Mouse (Mus musculus) forebrain, embryonic 16.5 days (tissue): Measurements from ENCODE around the gene Slc7a15. TPM values are rescaled to one million over a fixed set of nuclear protein-coding genes. Genes with fewer than 3 reads are reported as not detected.
"Not testable (repeated sequence)": the region's sequence is repeated elsewhere in the genome, so short reads cannot be mapped to it uniquely, and the experiment has no call there.

Experiments used
- ATAC-seq: fragments of 200-750 bp; cut with Nextera tagmentation; 2 replicates; pipeline ENCODE4 v1.8.0; 2017; ENCODE audit warnings: mild to moderate bottlenecking, moderate library complexity
- H3K27ac ChIP-seq: fragments of 300-500 bp; sonication (generic); 2 replicates; pipeline ENCODE4 v1.5.1; 2014; ENCODE audit warnings: low read length, control low read depth
- H3K27me3 ChIP-seq: fragments of 300-500 bp; sonication (generic); replicated peaks from 2 replicates; pipeline ENCODE4 v1.6.1; 2014; ENCODE audit warnings: low read length; ENCODE audit not compliant: control insufficient read depth, insufficient read depth
- H3K36me3 ChIP-seq: fragments of 300-500 bp; sonication (generic); 2 replicates; pipeline ENCODE4 v1.6.1; 2014; ENCODE audit not compliant: control insufficient read depth, insufficient read depth
- H3K4me1 ChIP-seq: fragments of 300-500 bp; sonication (generic); replicated peaks from 2 replicates; pipeline ENCODE4 v1.6.1; 2014; ENCODE audit warnings: low read length; ENCODE audit not compliant: control insufficient read depth, insufficient read depth
- H3K4me2 ChIP-seq: fragments of 300-500 bp; sonication (generic); 2 replicates; pipeline ENCODE4 v1.6.1; 2014; ENCODE audit warnings: mild to moderate bottlenecking, low read length, control low read depth
- H3K4me3 ChIP-seq: fragments of 300-500 bp; sonication (generic); replicated peaks from 2 replicates; pipeline ENCODE4 v1.5.1; 2014; ENCODE audit warnings: mild to moderate bottlenecking, low read length, control low read depth
- H3K9ac ChIP-seq: fragments of 300-500 bp; sonication (generic); replicated peaks from 2 replicates; pipeline ENCODE4 v1.6.1; 2014; ENCODE audit warnings: low read depth, low read length, control low read depth
- H3K9me3 ChIP-seq: fragments of 300-500 bp; sonication (generic); 2 replicates; pipeline ENCODE4 v1.6.1; 2016; ENCODE audit warnings: low read length; ENCODE audit not compliant: control insufficient read depth
- WGBS: fragments of 180-500 bp; shearing (Covaris S2); extraction: QIAGEN DNeasy Blood & Tissue Kit; methylation state at CpG from one replicate; pipeline ENCODE4 v1.1.7; 2014; 5-methylcytosine and 5-hydroxymethylcytosine counted together
- polyA plus RNA-seq: library from polyadenylated mRNA; unstranded; fragments of >200 nt; fragmentation: Nextera tagmentation; extraction: Ambion mirVana; gene quantifications from 2 replicates; pipeline ENCODE4 v1.2.1, GENCODE M21; 2015

Slc7a15 gene
- polyA plus RNA-seq, 1 experiment from 2014 or later, result not detected

- Histone ChIP-seq H3K27me3 (no peaks in the 10 kb centered on the region), H3K27ac (no peak overlapping the region), H3K9ac (no peak overlapping the region), H3K4me1 (no peaks in the 10 kb centered on the region), H3K4me3 (no peak overlapping the region), H3K9me3 (no peaks in the 10 kb centered on the region), H3K4me2 (no peak overlapping the region), H3K36me3 (no peaks in the 10 kb centered on the region)
- WGBS, result 74% methylated on average over 11 of the region's 11 CpGs
- ATAC-seq, result no peak
These were observed 25.5 kb downstream of the Slc7a15 start for GRCm38 (mm10) chr12:8573405-8573804.

GRCm38 (mm10) chr12:8571903-8572341 lies 26.9 kb downstream of the Slc7a15 start:
- H3K9me3 ChIP-seq, H3K4me3 ChIP-seq, H3K9ac ChIP-seq, H3K36me3 ChIP-seq, H3K4me2 ChIP-seq, H3K27ac ChIP-seq, ATAC-seq, H3K27me3 ChIP-seq, H3K4me1 ChIP-seq: not testable (repeated sequence)
- 45% methylated on average over 12 of the region's 12 CpGs for WGBS

GRCm38 (mm10) chr12:8571287-8571902 lies 27.5 kb downstream of the Slc7a15 start:
- not testable (repeated sequence) for H3K4me3 ChIP-seq, H3K4me2 ChIP-seq, H3K4me1 ChIP-seq, H3K27me3 ChIP-seq, H3K9ac ChIP-seq, H3K27ac ChIP-seq, ATAC-seq, H3K36me3 ChIP-seq, H3K9me3 ChIP-seq
- 91% methylated on average over 2 of the region's 2 CpGs for WGBS

GRCm38 (mm10) chr12:8562213-8562612 lies 36.7 kb downstream of the Slc7a15 start:
- H3K4me3 ChIP-seq, H3K36me3 ChIP-seq, H3K27ac ChIP-seq, H3K9ac ChIP-seq, H3K9me3 ChIP-seq, H3K4me2 ChIP-seq, H3K27me3 ChIP-seq, ATAC-seq, H3K4me1 ChIP-seq: not testable (repeated sequence)
- 56% methylated on average over 8 of the region's 8 CpGs for WGBS

GRCm38 (mm10) chr12:8559876-8560275 lies 39.0 kb downstream of the Slc7a15 start:
- not testable (repeated sequence) for H3K4me1 ChIP-seq, H3K27ac ChIP-seq, H3K27me3 ChIP-seq, H3K36me3 ChIP-seq, ATAC-seq, H3K9ac ChIP-seq, H3K4me3 ChIP-seq, H3K9me3 ChIP-seq, H3K4me2 ChIP-seq
- WGBS, result 80% methylated on average over 3 of the region's 3 CpGs

GRCm38 (mm10) chr12:8556189-8556588 lies 42.7 kb downstream of the Slc7a15 start:
- no peaks in the 10 kb centered on the region for H3K4me1 ChIP-seq
- no peak overlapping the region for H3K4me2 ChIP-seq
- no peak overlapping the region for H3K4me3 ChIP-seq
- H3K9me3 ChIP-seq, result no peaks in the 10 kb centered on the region
- no peak for ATAC-seq
- H3K36me3 ChIP-seq, result no peaks in the 10 kb centered on the region
- H3K27ac ChIP-seq, result no peak overlapping the region
- no peaks in the 10 kb centered on the region for H3K27me3 ChIP-seq
- H3K9ac ChIP-seq, result no peak overlapping the region

GRCm38 (mm10) chr12:8555419-8555818 lies 43.4 kb downstream of the Slc7a15 start:
- H3K4me2 ChIP-seq, result no peak overlapping the region
- no peaks in the 10 kb centered on the region for H3K9me3 ChIP-seq
- H3K36me3 ChIP-seq, result no peaks in the 10 kb centered on the region
- H3K9ac ChIP-seq, result no peak overlapping the region
- no peaks in the 10 kb centered on the region for H3K4me1 ChIP-seq
- no peak for ATAC-seq
- no peaks in the 10 kb centered on the region for H3K27me3 ChIP-seq
- no peak overlapping the region for H3K27ac ChIP-seq
- H3K4me3 ChIP-seq, result no peak overlapping the region

- ATAC-seq, result peak; percentile 71
- Histone ChIP-seq H3K4me3 (no peak overlapping the region), H3K9me3 (no peaks in the 10 kb centered on the region), H3K27ac (no peak overlapping the region), H3K27me3 (no peaks in the 10 kb centered on the region), H3K4me1 (no peaks in the 10 kb centered on the region), H3K36me3 (no peaks in the 10 kb centered on the region), H3K9ac (no peak overlapping the region), H3K4me2 (no peak overlapping the region)
- 19% methylated on average over 11 of the region's 11 CpGs for WGBS
These were observed 51.5 kb downstream of the Slc7a15 start for GRCm38 (mm10) chr12:8547357-8547756.

GRCm38 (mm10) chr12:8546801-8547200 lies 52.1 kb downstream of the Slc7a15 start:
- no peaks in the 10 kb centered on the region for H3K9me3 ChIP-seq
- no peaks in the 10 kb centered on the region for H3K36me3 ChIP-seq
- no peak overlapping the region for H3K9ac ChIP-seq
- H3K27me3 ChIP-seq, result no peaks in the 10 kb centered on the region
- no peaks in the 10 kb centered on the region; the same call in 1 of the 2 replicates for H3K4me1 ChIP-seq
- ATAC-seq, result no peak
- H3K4me2 ChIP-seq, result no peak overlapping the region
- 88% methylated on average over 6 of the region's 6 CpGs for WGBS
- H3K27ac ChIP-seq, result no peak overlapping the region
- H3K4me3 ChIP-seq, result no peak overlapping the region

GRCm38 (mm10) chr12:8545066-8545610 lies 53.7 kb downstream of the Slc7a15 start:
- Histone ChIP-seq H3K4me3 (no peak overlapping the region), H3K4me2 (no peak overlapping the region), H3K9me3 (no peaks in the 10 kb centered on the region), H3K27ac (no peak overlapping the region), H3K27me3 (no peaks in the 10 kb centered on the region), H3K4me1 (no peaks in the 10 kb centered on the region; the same call in 1 of the 2 replicates), H3K36me3 (no peaks in the 10 kb centered on the region), H3K9ac (no peak overlapping the region)
- 83% methylated on average over 5 of the region's 5 CpGs for WGBS
- ATAC-seq, result no peak
